In the genomic region with DNA sequence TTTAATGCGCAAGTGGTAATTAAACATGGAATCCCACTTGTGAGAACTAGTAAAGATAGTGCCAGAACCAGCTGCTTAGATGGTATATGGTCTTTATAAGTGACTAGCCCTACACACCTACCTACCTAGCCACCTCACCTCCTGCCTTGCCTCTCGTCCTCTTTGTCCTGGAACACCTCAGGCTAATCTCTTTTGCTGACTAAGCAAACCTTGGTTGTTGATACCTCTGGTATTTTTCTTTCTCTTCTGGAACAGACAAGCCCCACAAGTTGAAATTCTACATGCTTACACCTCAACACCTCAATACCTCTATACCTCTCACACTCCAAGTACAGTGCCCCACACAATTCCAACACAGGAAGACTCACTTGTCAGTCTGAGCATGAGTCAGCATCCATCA, we compare ENCODE assay signal across 25 mouse cellular contexts. TPM values are rescaled to one million over a fixed set of nuclear protein-coding genes. Genes with fewer than 3 reads are reported as not detected.
A peak's percentile ranks its signal among the peaks of the same experiment; 100 is the strongest.
DNase-seq lines count a peak whose midpoint lies in the region; TF ChIP-seq lines count a peak whose summit lies in the region.
"Had no signal": no experiment of that assay in that cellular context is flagged by ENCODE, and none has a peak within 500 bp of the region (broad histone marks: within the 10 kb centered on the region; RNA-seq: fewer than 3 reads in every experiment).

No protein-coding gene starts in this region.

- H3K9ac ChIP-seq in CH12.LX (ENCODE audit: insufficient read depth, low read depth) (no peak overlapping the region), ES-E14 (ENCODE audit: insufficient read depth, low read depth, low read length, poor library complexity, severe bottlenecking) (no peak overlapping the region)

- no peaks in the 10 kb centered on the region for H3K36me3 ChIP-seq in CH12.LX (replicated peaks in 1 of 2; ENCODE audit: control insufficient read depth in 1 of 2, insufficient read depth in 1 of 2, low read length in 1 of 2)
- H3K36me3 ChIP-seq in ES-E14 (ENCODE audit: control insufficient read depth, insufficient read depth, low read length, poor library complexity, severe bottlenecking), result no peaks in the 10 kb centered on the region; the same call in 1 of the 2 replicates
- no peaks in the 10 kb centered on the region for H3K36me3 ChIP-seq in limb, embryonic 10.5 days
- H3K36me3 ChIP-seq: G1E had no signal

- WGBS in limb, embryonic 10.5 days, result 78% methylated on average over 2 of the region's 2 CpGs

- no peak for TF ChIP-seq POLR2A in CH12.LX (IDR thresholded peaks at IDR 0.05; ENCODE audit: low read depth, low read length)

- TF ChIP-seq CTCF in CH12.LX (conservative IDR thresholded peaks at IDR 0.05 in 1 of 2, IDR thresholded peaks at IDR 0.05 in 1 of 2; ENCODE audit: low read depth in 2 of 2, low read length in 2 of 2), result no peak

- H3K27me3 ChIP-seq in CH12.LX (replicated peaks), result peaks cover 68% of the 10 kb centered on the region
- no peaks in the 10 kb centered on the region for H3K27me3 ChIP-seq in limb, embryonic 10.5 days (ENCODE audit: low read depth, poor library complexity, severe bottlenecking)
- H3K27me3 ChIP-seq: Patski had no signal

- no peak for TF ChIP-seq EP300 in CH12.LX (IDR thresholded peaks at IDR 0.05; ENCODE audit: low read length)

- no peaks in the 10 kb centered on the region for H3K9me3 ChIP-seq in CH12.LX (replicated peaks; ENCODE audit: low read length)
- peaks cover 5% of the 10 kb centered on the region; the same call in 1 of the 2 replicates for H3K9me3 ChIP-seq in ES-E14 (ENCODE audit: control insufficient read depth, insufficient read depth, low read depth, low read length)
- no peaks in the 10 kb centered on the region for H3K9me3 ChIP-seq in limb, embryonic 10.5 days (replicated peaks)
- H3K9me3 ChIP-seq: G1E had no signal

- TF ChIP-seq RAD21 in CH12.LX (IDR thresholded peaks at IDR 0.05; ENCODE audit: low read depth, low read length), result no peak

- H3K27ac ChIP-seq in CH12.LX (ENCODE audit: insufficient read depth, low read depth), result no peak overlapping the region
- no peak overlapping the region for H3K27ac ChIP-seq in ES-E14 (ENCODE audit: insufficient read depth, low read depth, low read length, poor library complexity, severe bottlenecking)
- H3K27ac ChIP-seq in limb, embryonic 10.5 days, result no peak overlapping the region

- H3K4me3 ChIP-seq in CH12.LX (replicated peaks in 1 of 3; ENCODE audit: low read depth in 2 of 3, low read length in 2 of 3, poor library complexity in 1 of 3) (no peak overlapping the region), ES-E14 (ENCODE audit: insufficient read depth in 1 of 2, low read depth in 1 of 2, low read length in 2 of 2, poor library complexity in 1 of 2, severe bottlenecking in 1 of 2) (no peak overlapping the region)
- no peak overlapping the region for H3K4me3 ChIP-seq in limb, embryonic 10.5 days

- H3K79me2 ChIP-seq in CH12.LX (replicated peaks; ENCODE audit: control insufficient read depth, extremely low read depth, insufficient read depth, poor library complexity, severe bottlenecking), result no peaks in the 10 kb centered on the region

- in situ Hi-C loops in CH12.LX (cut with MboI; ENCODE audit: low pct_ligation_motif_present, low pct_unique_long_range_greater_than_20kb, low sequenced_read_pairs), result no loop called here
- in situ Hi-C loops in ES-E14 (cut with MboI; ENCODE audit: low sequenced_read_pairs in 2 of 2, unreplicated experiment in 2 of 2), result no loop called here

- dilution Hi-C loops in CH12.LX (cut with MboI; ENCODE audit: extremely low pct_ligation_motif_present, extremely low pct_unique_long_range_greater_than_20kb, low sequenced_read_pairs), result no loop called here

- no peaks in the 10 kb centered on the region for H3K4me1 ChIP-seq in CH12.LX (ENCODE audit: control insufficient read depth in 1 of 2, insufficient read depth in 2 of 2)
- H3K4me1 ChIP-seq in ES-E14 (ENCODE audit: control insufficient read depth in 2 of 2, insufficient read depth in 2 of 2, low read length in 2 of 2, poor library complexity in 1 of 2), result no peaks in the 10 kb centered on the region
- H3K4me1 ChIP-seq in limb, embryonic 10.5 days, result no peaks in the 10 kb centered on the region

- H3K4me2 ChIP-seq in CH12.LX (ENCODE audit: insufficient read depth, low read depth, poor library complexity, severe bottlenecking), result no peak overlapping the region

- no peak for DNase-seq in CH12.LX (ENCODE audit: extremely low read depth)
- no peak for DNase-seq in ES-E14 (ENCODE audit: low read depth, low spot score)
- DNase-seq in testis, postnatal 14 days (ENCODE audit: low spot score), result no peak
- DNase-seq in limb, embryonic 10.5 days (ENCODE audit: low spot score), result no peak
- DNase-seq: adrenal gland, adult 2 months; adrenal gland, adult 8-10 months; adrenal gland, postnatal 10 days; adrenal gland, postnatal 14 days; adrenal gland, postnatal 25 days; adrenal gland, postnatal 36 days; B cell, adult 2 months; cerebellum, adult 11 months; cerebellum, adult 11-12 months; cerebellum, adult 18-20 months; cerebellum, adult 2 months; cerebellum, adult 8-10 months had no signal

TF ChIP-seq in CH12.LX, 34 proteins besides CTCF, POLR2A, EP300 and RAD21:
- TF ChIP-seq MAFK (IDR thresholded peaks at IDR 0.05; ENCODE audit: insufficient replicate concordance, low read length) (peak; percentile 80), ZNF384 (IDR thresholded peaks at IDR 0.05; ENCODE audit: low read depth, low read length) (no peak)
TF ChIP-seq in CH12.LX: peak in this region for 1.

TF ChIP-seq in ES-E14, 5 proteins besides CTCF, POLR2A, EP300 and RAD21:
- TF ChIP-seq CHD2 (IDR thresholded peaks at IDR 0.05; ENCODE audit: low read depth, low read length) (no peak), MAFK (IDR thresholded peaks at IDR 0.05; ENCODE audit: insufficient read depth, low read depth, low read length) (peak; percentile 79), ZC3H11A (IDR thresholded peaks at IDR 0.05; ENCODE audit: borderline replicate concordance, low read depth, low read length) (no peak)

RNA-seq across cellular contexts. Expression of a gene that starts 0.5 kb away (rescaled TPM):
- total RNA-seq in CH12.LX (2012; rRNA removed), result not detected in 2 replicates
- not detected in 2 replicates for total RNA-seq in CH12.LX (2014; rRNA removed)
- not detected in 2 replicates for polyA plus RNA-seq in CH12.LX (2012; ENCODE audit: insufficient read length, low read depth)
- 1.1 and 1.7 TPM in 2 replicates for total RNA-seq in ES-E14 (2012; rRNA removed)
- not detected in 2 replicates for polyA plus RNA-seq in limb, embryonic 10.5 days (2016; fragmentation: Nextera tagmentation; extraction: Ambion mirVana)
- total RNA-seq: adrenal gland, adult 18-20 months; adrenal gland, adult 2 months; adrenal gland, adult 8-10 months; adrenal gland, postnatal 10 days; adrenal gland, postnatal 14 days; adrenal gland, postnatal 25 days; adrenal gland, postnatal 36 days; adrenal gland, postnatal 4 days; MEL had no signal
- polyA plus RNA-seq: activated CD4-positive, CD25-positive, alpha-beta regulatory T cell, adult 4 months; adrenal gland, adult 2 months; brain, embryonic 14.5 days; C2C12; CD4-positive, CD25-positive, alpha-beta regulatory T cell, adult 4 months; cerebellum, adult 2 months; G1E; Patski had no signal
